Mouse (Mus musculus): ENCODE measurements around the gene Thap4. TPM values are rescaled to one million over a fixed set of nuclear protein-coding genes. Genes with fewer than 3 reads are reported as not detected.

Thap4 gene
- total RNA-seq (2023; ENCODE audit: inconsistent age) = 18.9 to 23.6 TPM (median 21.0 TPM) in 4 replicates

DNA sequence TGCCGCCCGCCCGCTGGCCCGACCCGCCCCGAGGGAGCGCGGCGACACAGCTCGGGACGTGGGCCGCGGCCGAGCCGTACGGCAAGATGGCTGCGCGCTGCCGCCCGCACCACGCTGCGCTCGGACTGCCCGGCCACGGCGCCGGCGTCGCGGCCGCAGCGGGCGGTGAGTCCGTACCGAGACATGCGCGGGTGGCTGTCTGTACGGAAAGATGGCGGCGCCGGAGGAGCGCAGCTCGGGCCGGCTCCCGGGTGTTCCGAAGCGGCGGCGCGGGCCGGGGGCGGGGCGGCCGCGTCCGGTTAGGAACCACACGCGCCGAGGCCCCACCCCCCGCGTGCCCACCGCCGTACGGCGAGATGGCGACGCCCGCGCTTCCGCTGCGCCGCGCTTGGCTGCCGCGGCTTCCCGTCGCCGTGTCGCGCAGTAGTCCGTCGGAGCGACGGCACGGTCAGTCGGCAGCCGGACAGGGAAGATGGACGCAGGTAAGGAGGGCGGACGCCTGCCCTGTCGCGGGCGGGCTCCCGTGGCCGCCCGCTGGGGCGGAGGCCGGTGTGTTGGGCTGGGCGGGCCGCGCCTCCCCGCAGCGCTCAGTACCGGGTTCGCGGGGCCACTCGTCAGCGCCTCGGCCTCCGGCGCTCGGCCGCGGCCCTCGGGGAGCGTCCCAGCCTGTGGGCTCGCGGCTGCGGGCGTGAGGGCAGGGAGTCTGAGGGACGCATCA is at the start of gene Thap4:
Gene Thap4, minus strand, starts transcription at position 292 of the 718 bp plus-strand sequence.

DNA sequence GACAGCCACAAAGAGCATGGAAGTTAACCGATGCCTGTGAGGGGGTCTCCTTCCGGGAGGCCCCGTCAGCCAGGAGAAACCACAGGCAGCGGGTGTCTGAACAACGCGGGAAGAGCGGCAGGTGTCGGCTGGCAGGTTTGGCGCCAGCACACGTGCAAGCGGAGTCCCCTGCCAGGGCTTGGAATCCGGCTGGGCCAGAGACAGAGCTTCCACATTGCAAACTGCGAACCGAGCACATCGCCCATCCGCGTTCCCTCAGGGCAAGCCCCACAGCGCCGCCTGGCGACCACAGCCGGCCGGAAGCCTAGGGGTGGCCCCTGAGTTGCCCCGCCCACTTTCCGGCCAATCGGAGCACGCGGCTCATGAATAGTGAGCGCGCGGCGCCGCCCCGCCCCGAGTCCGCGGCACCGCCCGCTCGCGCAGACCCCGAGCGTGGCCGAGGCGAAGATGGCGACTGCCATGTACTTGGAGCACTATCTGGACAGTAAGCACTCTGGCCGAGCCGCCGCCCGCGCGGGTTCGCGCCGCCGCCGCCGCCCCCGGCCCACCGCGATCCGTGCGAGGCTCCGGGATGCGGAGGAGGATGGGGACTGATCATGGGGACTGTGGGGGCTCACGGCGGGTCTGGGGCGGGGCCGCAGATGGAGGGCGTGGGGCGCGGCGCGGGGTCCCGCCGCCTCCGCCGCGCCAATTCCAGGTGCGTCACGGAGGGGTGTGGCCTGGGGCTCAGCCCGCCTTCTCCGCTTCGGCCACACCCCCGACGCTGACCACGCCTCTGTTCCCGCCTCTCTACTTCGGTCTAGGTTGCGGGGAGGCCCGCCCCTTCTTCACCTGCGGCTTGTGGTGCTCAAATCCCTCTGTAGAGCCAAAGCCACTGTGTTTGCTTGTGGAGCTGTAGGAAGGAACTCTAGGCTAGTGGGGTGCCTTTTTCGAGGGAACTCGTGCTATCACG is 49.2 kb upstream of the Thap4 start, which contains the start of gene Ing5:
Gene Ing5, plus strand, starts transcription at position 410 of the 952 bp plus-strand sequence.

DNA sequence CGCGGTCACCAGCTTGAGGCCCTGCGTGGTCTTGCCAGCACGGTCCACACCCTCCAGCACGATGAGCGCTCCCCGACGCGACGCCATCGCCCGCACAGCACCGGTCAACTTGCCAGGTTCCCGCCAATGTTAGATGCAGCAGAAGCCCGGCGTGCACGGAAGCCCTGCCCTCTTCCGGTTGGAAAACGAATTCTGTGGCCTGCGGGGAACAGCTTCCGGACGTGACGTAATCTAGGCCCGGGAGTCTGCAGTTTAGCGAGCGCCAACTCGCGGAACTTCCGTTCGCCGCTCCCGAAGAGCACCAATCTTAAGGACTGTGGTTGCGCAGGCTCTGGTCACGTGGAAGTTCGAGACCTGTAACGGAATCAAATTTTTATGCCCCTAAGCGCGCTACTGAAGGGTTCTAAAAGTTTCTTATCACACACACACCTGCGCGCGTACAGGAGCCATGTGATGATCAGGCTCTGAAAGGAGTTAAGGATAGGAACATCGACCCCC is 47.1 kb upstream of the Thap4 start, which contains the start of gene Dtymk:
Gene Dtymk, minus strand, starts transcription at position 194 of the 498 bp plus-strand sequence.

DNA sequence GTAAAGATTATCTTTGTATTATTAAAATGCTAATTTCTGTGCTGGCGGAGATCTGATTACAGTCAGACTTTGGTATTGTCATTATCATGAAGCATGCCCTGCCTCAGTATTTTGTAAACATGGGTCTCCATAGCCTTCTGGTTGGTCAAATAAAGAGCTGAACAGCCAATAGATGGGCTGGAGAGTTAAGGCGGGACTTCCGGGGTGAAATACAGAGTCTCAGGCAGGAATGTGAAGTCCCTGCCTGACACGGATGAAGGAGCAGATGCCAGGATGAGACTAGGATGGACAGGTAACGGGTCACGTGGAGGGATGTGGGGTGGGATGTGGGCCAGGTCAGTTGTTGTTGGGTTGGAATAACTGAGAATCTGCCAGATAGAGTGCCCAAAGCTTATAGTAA is 3.4 kb downstream of the Thap4 start, which contains the start of gene Atg4b:
Gene Atg4b, plus strand, starts transcription at position 211 of the 400 bp plus-strand sequence.

DNA sequence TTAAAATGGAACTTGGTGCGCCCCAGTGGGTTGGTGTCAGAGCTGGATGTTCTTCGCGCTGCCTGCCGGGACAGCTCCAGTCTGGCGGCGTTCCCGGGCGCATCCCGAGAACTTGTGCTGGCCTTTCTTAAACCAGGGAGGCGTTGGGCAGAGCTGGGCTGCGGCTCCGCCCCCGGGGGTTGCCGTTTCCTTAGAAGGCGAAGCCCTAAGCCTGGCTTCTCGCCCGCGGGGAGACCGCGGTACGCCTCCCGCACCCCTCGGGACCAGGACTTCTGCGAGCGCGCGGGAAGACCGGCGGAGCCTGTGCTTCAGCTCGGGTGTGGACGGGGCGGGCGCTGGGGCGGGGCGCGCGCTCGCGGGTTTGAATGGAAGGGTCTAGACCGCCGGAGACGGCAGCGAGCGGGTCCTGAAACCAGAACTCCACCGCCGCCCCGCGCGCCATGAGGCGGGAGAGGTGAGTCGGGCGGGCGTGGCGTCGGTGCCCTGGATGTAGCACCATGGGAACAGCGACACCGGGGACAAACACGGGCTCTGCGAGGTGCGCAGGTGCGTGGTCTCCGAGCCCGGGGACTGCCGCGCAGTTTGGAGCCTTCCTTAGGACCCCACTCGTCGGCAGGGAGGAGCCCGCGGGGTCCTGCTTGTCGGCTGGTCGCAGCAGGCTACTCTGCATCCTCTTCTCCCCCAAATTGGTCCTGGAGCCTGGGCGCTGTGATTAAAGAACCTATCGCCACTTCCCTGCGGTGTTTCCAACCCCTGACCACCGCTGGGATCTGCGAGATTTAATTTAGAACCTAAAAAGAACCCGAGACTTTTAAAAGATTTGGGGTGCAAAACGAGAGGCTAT is 69.0 kb downstream of the Thap4 start, which contains the start of gene Bok:
Gene Bok, plus strand, starts transcription at position 260 of the 844 bp plus-strand sequence.

DNA sequence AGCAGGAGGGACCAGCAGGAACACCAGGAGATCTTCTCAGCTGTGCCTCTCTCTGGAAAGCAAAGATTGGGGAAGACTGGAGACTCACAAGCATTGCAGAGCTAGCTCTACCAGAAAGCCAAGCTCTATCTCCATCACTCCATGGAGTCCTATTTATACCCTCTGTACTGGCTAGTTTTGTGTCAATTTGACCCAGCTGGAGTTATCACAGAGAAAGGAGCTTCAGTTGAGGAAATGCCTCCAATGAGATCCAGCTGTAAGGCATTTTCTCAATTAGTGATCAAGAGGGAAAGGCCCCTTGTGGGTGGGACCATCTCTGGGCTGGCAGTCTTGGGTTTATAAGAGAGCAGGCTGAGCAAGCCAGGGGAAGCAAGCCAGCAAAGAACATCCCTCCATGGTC is 96.1 kb downstream of the Thap4 start, which contains the start of gene Stk25:
Gene Stk25, minus strand, starts transcription at position 101 of the 400 bp plus-strand sequence.

Other genes starting within 250 kb of the Thap4 start
- gene Farp2, start 242.8 kb downstream of the Thap4 start, total RNA-seq (2023; ENCODE audit: inconsistent age) = 3.8 to 4.9 TPM (median 4.5 TPM) in 4 replicates
- 97.2 to 110 TPM (median 107 TPM) in 4 replicates for gene Stk25, start 96.2 kb downstream of the Thap4 start, total RNA-seq (2023; ENCODE audit: inconsistent age)
- gene Bok, start 69.2 kb downstream of the Thap4 start, total RNA-seq (2023; ENCODE audit: inconsistent age) = not detected in 4 replicates
- gene Atg4b, start 3.4 kb downstream of the Thap4 start, total RNA-seq (2023; ENCODE audit: inconsistent age) = 89.7 to 110 TPM (median 95.8 TPM) in 4 replicates
- gene Dtymk, start 47.1 kb upstream of the Thap4 start, total RNA-seq (2023; ENCODE audit: inconsistent age) = 58.6 to 70.9 TPM (median 63.4 TPM) in 4 replicates
- gene Ing5, start 49.1 kb upstream of the Thap4 start, total RNA-seq (2023; ENCODE audit: inconsistent age) = 36.8 to 41.5 TPM (median 38.3 TPM) in 4 replicates
- 37.4 to 48.8 TPM (median 40.8 TPM) in 4 replicates for gene D2hgdh, start 70.0 kb upstream of the Thap4 start, total RNA-seq (2023; ENCODE audit: inconsistent age)
- 0.24 to 2.1 TPM in 2 of 4 replicates, not detected in the others for gene Gal3st2, start 106.4 kb upstream of the Thap4 start, total RNA-seq (2023; ENCODE audit: inconsistent age)
- gene Gal3st2b, start 163.4 kb upstream of the Thap4 start, total RNA-seq (2023; ENCODE audit: inconsistent age) = 0.67 to 1.6 TPM (median 0.99 TPM) in 3 of 4 replicates, not detected in the other
- 0.06 to 0.24 TPM (median 0.10 TPM) in 3 of 4 replicates, not detected in the other for gene Gal3st2c, start 235.6 kb upstream of the Thap4 start, total RNA-seq (2023; ENCODE audit: inconsistent age)

Measured in B cell, adult (primary cell).